Mouse (Mus musculus) forebrain, embryonic 14.5 days (tissue): ENCODE data around the gene Zkscan1. TPM values are rescaled to one million over a fixed set of nuclear protein-coding genes. Genes with fewer than 3 reads are reported as not detected.

Source experiments
- ATAC-seq: fragments of 200-750 bp; cut with Nextera tagmentation; 2 replicates; pipeline ENCODE4 v1.8.0; 2017; ENCODE audit warnings: mild to moderate bottlenecking, moderate library complexity
- DNase-seq: peaks from one replicate; pipeline ENCODE4 v3.0.0-alpha.2; 2015; ENCODE audit warnings: low spot score
- H3K27ac ChIP-seq: fragments of 300-500 bp; sonication (generic); 2 replicates; pipeline ENCODE4 v1.5.1; 2014; ENCODE audit warnings: low read depth, mild to moderate bottlenecking, control low read depth, low read length, moderate library complexity
- H3K27me3 ChIP-seq: fragments of 300-500 bp; sonication (generic); replicated peaks from 2 replicates; pipeline ENCODE4 v1.6.1; 2014; ENCODE audit warnings: low read length, control low read depth, mixed read lengths; ENCODE audit not compliant: control insufficient read depth, insufficient read depth
- H3K36me3 ChIP-seq: fragments of 300-500 bp; sonication (generic); 2 replicates; pipeline ENCODE4 v1.6.1; 2014; ENCODE audit warnings: low read length, control low read depth; ENCODE audit not compliant: control insufficient read depth, insufficient read depth
- H3K4me1 ChIP-seq: fragments of 300-500 bp; sonication (generic); 2 replicates; pipeline ENCODE4 v1.6.1; 2014; ENCODE audit warnings: antibody characterized with exemption, low read length, control low read depth; ENCODE audit not compliant: control insufficient read depth, insufficient read depth
- H3K4me2 ChIP-seq: fragments of 300-500 bp; sonication (generic); 2 replicates; pipeline ENCODE4 v1.6.1; 2014; ENCODE audit warnings: mild to moderate bottlenecking, control low read depth, low read length
- H3K4me3 ChIP-seq: fragments of 300-500 bp; sonication (generic); 2 replicates; pipeline ENCODE4 v1.5.1; 2014; ENCODE audit warnings: low read depth, low read length, control low read depth
- H3K9ac ChIP-seq: fragments of 300-500 bp; sonication (generic); 2 replicates; pipeline ENCODE4 v1.6.1; 2014; ENCODE audit warnings: mild to moderate bottlenecking, low read length, control low read depth, moderate library complexity
- H3K9me3 ChIP-seq: fragments of 300-500 bp; sonication (generic); replicated peaks from 2 replicates; pipeline ENCODE4 v1.6.1; 2016; ENCODE audit warnings: low read length, control low read depth, mixed read lengths; ENCODE audit not compliant: control insufficient read depth
- WGBS: fragments of 180-500 bp; shearing (Covaris S2); extraction: QIAGEN DNeasy Blood & Tissue Kit; methylation state at CpG from one replicate; pipeline ENCODE4 v1.1.7; 2014; 5-methylcytosine and 5-hydroxymethylcytosine counted together
- polyA plus RNA-seq: library from polyadenylated mRNA; unstranded; fragments of >200 nt; fragmentation: Nextera tagmentation; extraction: Ambion mirVana; gene quantifications from 2 replicates; pipeline ENCODE4 v1.2.1, GENCODE M21; 2014

Zkscan1 gene
- polyA plus RNA-seq, 1 experiment from 2014 or later = 32.6 TPM

- Histone ChIP-seq H3K27ac (no peak overlapping the region), H3K27me3 (no peaks in the 10 kb centered on the region), H3K9me3 (no peaks in the 10 kb centered on the region), H3K4me2 (no peak overlapping the region), H3K4me3 (no peak overlapping the region), H3K36me3 (peaks cover 43% of the 10 kb centered on the region), H3K4me1 (no peaks in the 10 kb centered on the region), H3K9ac (no peak overlapping the region)
- ATAC-seq (peak; percentile 72), DNase-seq (peak; percentile 79)
- 63% methylated on average over 8 of the region's 8 CpGs for WGBS
Observed at GRCm38 (mm10) chr5:138137935-138138549, 53.2 kb downstream of the Zkscan1 start.

- no peak for DNase-seq
- 81% methylated on average over 4 of the region's 4 CpGs for WGBS
- no peak overlapping the region for H3K4me2 ChIP-seq
- no peaks in the 10 kb centered on the region for H3K4me1 ChIP-seq
- H3K9me3 ChIP-seq = no peaks in the 10 kb centered on the region
- no peaks in the 10 kb centered on the region for H3K27me3 ChIP-seq
- H3K36me3 ChIP-seq = peaks cover 43% of the 10 kb centered on the region
- no peak overlapping the region for H3K9ac ChIP-seq
- H3K27ac ChIP-seq = no peak overlapping the region
- ATAC-seq = no peak
- no peak overlapping the region for H3K4me3 ChIP-seq
Observed at GRCm38 (mm10) chr5:138138585-138138984, 53.7 kb downstream of the Zkscan1 start.

- no peak for ATAC-seq
- 89% methylated on average over 3 of the region's 3 CpGs for WGBS
- Histone ChIP-seq H3K27ac (no peak overlapping the region), H3K4me3 (peak overlapping the region; percentile 81), H3K27me3 (no peaks in the 10 kb centered on the region), H3K4me1 (peaks cover 3% of the 10 kb centered on the region; the same call in 1 of the 2 replicates), H3K9me3 (no peaks in the 10 kb centered on the region), H3K36me3 (peaks cover 28% of the 10 kb centered on the region), H3K9ac (peak overlapping the region; percentile 99; the same call in 1 of the 2 replicates), H3K4me2 (peak overlapping the region; percentile 87)
- no peak for DNase-seq
Observed at GRCm38 (mm10) chr5:138154390-138154789, 69.5 kb downstream of the Zkscan1 start.

- peak; percentile 99 for ATAC-seq
- Histone ChIP-seq H3K4me1 (peaks cover 3% of the 10 kb centered on the region; the same call in 1 of the 2 replicates), H3K36me3 (peaks cover 23% of the 10 kb centered on the region), H3K9ac (peak within 1 kb of the TSS; percentile 99), H3K9me3 (no peaks in the 10 kb centered on the region), H3K27ac (peak within 1 kb of the TSS; percentile 96), H3K4me3 (peak within 1 kb of the TSS; percentile 81), H3K27me3 (no peaks in the 10 kb centered on the region), H3K4me2 (peak within 1 kb of the TSS; percentile 87)
- WGBS = under 1% methylated on average over 31 of the region's 31 CpGs
- DNase-seq = peak; percentile 98
Observed at GRCm38 (mm10) chr5:138155443-138155976, 70.6 kb downstream of the Zkscan1 start, which contains the start of gene Zfp113. Zfp113 (minus strand) TSS chr5:138155744.

Other genes starting within 250 kb of the Zkscan1 start
- 0.33 and 0.67 TPM in 2 replicates for gene Pilra, start 248.8 kb upstream of the Zkscan1 start, polyA plus RNA-seq
- 0.17 TPM in 1 of 2 replicates, not detected in the other for gene Pilrb1, start 227.0 kb upstream of the Zkscan1 start, polyA plus RNA-seq
- not detected in 2 replicates for gene Pilrb2, start 213.3 kb upstream of the Zkscan1 start, polyA plus RNA-seq
- gene Cyp3a13, start 163.5 kb upstream of the Zkscan1 start, polyA plus RNA-seq = not detected in 2 replicates
- 0.07 and 0.08 TPM in 2 replicates for gene Gjc3, start 122.0 kb upstream of the Zkscan1 start, polyA plus RNA-seq
- not detected in 2 replicates for gene Azgp1, start 103.6 kb upstream of the Zkscan1 start, polyA plus RNA-seq
- not detected in 2 replicates for gene Smok3a, start 63.8 kb upstream of the Zkscan1 start, polyA plus RNA-seq
- gene Smok3b, start 63.7 kb upstream of the Zkscan1 start, polyA plus RNA-seq = not detected in 2 replicates
- gene Smok3c, start 31.9 kb upstream of the Zkscan1 start, polyA plus RNA-seq = not detected in 2 replicates
- gene Zscan21, start 31.8 kb downstream of the Zkscan1 start, polyA plus RNA-seq = 137 and 147 TPM in 2 replicates
- gene Zfp113, start 70.7 kb downstream of the Zkscan1 start, polyA plus RNA-seq = 21.8 and 24.3 TPM in 2 replicates
- gene Cops6, start 76.0 kb downstream of the Zkscan1 start, polyA plus RNA-seq = 249 and 270 TPM in 2 replicates
- 16.4 and 17.0 TPM in 2 replicates for gene Ap4m1, start 86.9 kb downstream of the Zkscan1 start, polyA plus RNA-seq
- gene Mcm7, start 87.3 kb downstream of the Zkscan1 start, polyA plus RNA-seq = 176 and 181 TPM in 2 replicates
- gene Taf6, start 102.4 kb downstream of the Zkscan1 start, polyA plus RNA-seq = 95.4 and 96.5 TPM in 2 replicates
- 36.4 and 37.1 TPM in 2 replicates for gene Cnpy4, start 102.4 kb downstream of the Zkscan1 start, polyA plus RNA-seq
- 11.9 and 13.1 TPM in 2 replicates for gene Mblac1, start 109.2 kb downstream of the Zkscan1 start, polyA plus RNA-seq
- gene Nxpe5, start 140.8 kb downstream of the Zkscan1 start, polyA plus RNA-seq = not detected in 2 replicates
- 73.7 and 88.2 TPM in 2 replicates for gene Lamtor4, start 170.4 kb downstream of the Zkscan1 start, polyA plus RNA-seq
- 8.9 and 9.8 TPM in 2 replicates for gene BC037034, start 178.9 kb downstream of the Zkscan1 start, polyA plus RNA-seq
- gene Gal3st4, start 187.8 kb downstream of the Zkscan1 start, polyA plus RNA-seq = 1.3 and 1.8 TPM in 2 replicates
- gene Gm43720, start 194.9 kb downstream of the Zkscan1 start, polyA plus RNA-seq = 0.09 TPM in 1 of 2 replicates, not detected in the other
- gene Gpc2, start 194.9 kb downstream of the Zkscan1 start, polyA plus RNA-seq = 34.9 and 37.8 TPM in 2 replicates
- gene Stag3, start 195.2 kb downstream of the Zkscan1 start, polyA plus RNA-seq = 2.3 and 4.0 TPM in 2 replicates